Mouse (Mus musculus): ENCODE results near the gene Ptprs. TPM values are rescaled to one million over a fixed set of nuclear protein-coding genes. Genes with fewer than 3 reads are reported as not detected.

Ptprs gene
- polyA plus RNA-seq, 1 experiment = 57.5 TPM

GRCm38 (mm10) chr17:56482671-56483070 lies 6.4 kb upstream of the Ptprs start:
- Histone ChIP-seq H3K4me1 (ENCODE audit: control insufficient read depth, insufficient read depth, insufficient read length) (no peaks in the 10 kb centered on the region), H3K27ac (ENCODE audit: insufficient read depth, low read length) (no peak overlapping the region), H3K36me3 (ENCODE audit: control insufficient read depth, insufficient read depth, low read length) (no peaks in the 10 kb centered on the region), H3K27me3 (ENCODE audit: control insufficient read depth, insufficient read depth, low read length) (no peaks in the 10 kb centered on the region), H3K4me3 (ENCODE audit: extremely low read depth, insufficient read depth, insufficient read length) (no peak overlapping the region)
- TF ChIP-seq CTCF (IDR thresholded peaks at IDR 0.05; ENCODE audit: extremely low read depth, insufficient read depth, insufficient read length, insufficient replicate concordance) = no peak
- no peak for TF ChIP-seq POLR2A (IDR thresholded peaks at IDR 0.05; ENCODE audit: low read depth, low read length)
- no peak for DNase-seq (ENCODE audit: low read depth in 1 of 2, low spot score in 2 of 2)
- 92% methylated on average over 1 of the region's 1 CpGs for WGBS

DNA sequence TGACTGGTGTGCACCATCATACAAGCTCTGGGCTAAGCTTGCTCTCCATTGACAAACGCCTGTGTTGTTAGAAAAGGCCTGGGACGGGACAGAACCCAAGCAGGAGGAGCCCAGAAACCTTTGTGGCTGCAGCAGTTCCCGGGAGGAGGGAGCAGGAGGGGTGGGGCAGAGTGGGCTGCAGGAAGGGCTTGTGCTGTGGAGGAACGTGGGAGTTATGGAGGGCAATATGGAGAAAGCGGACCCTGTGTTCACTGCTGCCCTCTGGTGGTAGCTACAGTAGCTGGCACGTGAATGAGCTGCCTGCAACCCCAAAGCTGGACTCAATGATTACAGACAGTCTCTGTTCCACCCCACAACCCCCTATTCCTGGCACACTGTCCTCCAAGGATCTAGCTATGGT lies 3.1 kb upstream of the Ptprs start:
- 15% methylated on average over 6 of the region's 6 CpGs for WGBS
- peak; percentile 45 to 66 for DNase-seq (ENCODE audit: low read depth in 1 of 2, low spot score in 2 of 2)
- peaks cover 19% of the 10 kb centered on the region for H3K4me1 ChIP-seq (ENCODE audit: control insufficient read depth, insufficient read depth, insufficient read length)
- peak; percentile 87; the same call in 1 of the 2 replicates for TF ChIP-seq CTCF (IDR thresholded peaks at IDR 0.05; ENCODE audit: extremely low read depth, insufficient read depth, insufficient read length, insufficient replicate concordance)
- TF ChIP-seq POLR2A (IDR thresholded peaks at IDR 0.05; ENCODE audit: low read depth, low read length) = no peak
- H3K36me3 ChIP-seq (ENCODE audit: control insufficient read depth, insufficient read depth, low read length) = no peaks in the 10 kb centered on the region
- no peak overlapping the region for H3K27ac ChIP-seq (ENCODE audit: insufficient read depth, low read length)
- H3K4me3 ChIP-seq (ENCODE audit: extremely low read depth, insufficient read depth, insufficient read length) = no peak overlapping the region
- H3K27me3 ChIP-seq (ENCODE audit: control insufficient read depth, insufficient read depth, low read length) = peaks cover 16% of the 10 kb centered on the region

GRCm38 (mm10) chr17:56478191-56478611 lies 1.9 kb upstream of the Ptprs start:
- no peaks in the 10 kb centered on the region for H3K36me3 ChIP-seq (ENCODE audit: control insufficient read depth, insufficient read depth, low read length)
- TF ChIP-seq POLR2A (IDR thresholded peaks at IDR 0.05; ENCODE audit: low read depth, low read length) (no peak), CTCF (IDR thresholded peaks at IDR 0.05; ENCODE audit: extremely low read depth, insufficient read depth, insufficient read length, insufficient replicate concordance) (no peak)
- no peak overlapping the region for H3K27ac ChIP-seq (ENCODE audit: insufficient read depth, low read length)
- peaks cover 22% of the 10 kb centered on the region for H3K27me3 ChIP-seq (ENCODE audit: control insufficient read depth, insufficient read depth, low read length)
- WGBS = 64% methylated on average over 11 of the region's 11 CpGs
- no peak overlapping the region for H3K4me3 ChIP-seq (ENCODE audit: extremely low read depth, insufficient read depth, insufficient read length)
- DNase-seq (ENCODE audit: low read depth in 1 of 2, low spot score in 2 of 2) = no peak
- H3K4me1 ChIP-seq (ENCODE audit: control insufficient read depth, insufficient read depth, insufficient read length) = peaks cover 30% of the 10 kb centered on the region

GRCm38 (mm10) chr17:56477191-56477818 lies 1.0 kb upstream of the Ptprs start:
- H3K36me3 ChIP-seq (ENCODE audit: control insufficient read depth, insufficient read depth, low read length) = no peaks in the 10 kb centered on the region
- no peak for DNase-seq (ENCODE audit: low read depth in 1 of 2, low spot score in 2 of 2)
- no peak overlapping the region for H3K4me3 ChIP-seq (ENCODE audit: extremely low read depth, insufficient read depth, insufficient read length)
- peaks cover 31% of the 10 kb centered on the region for H3K4me1 ChIP-seq (ENCODE audit: control insufficient read depth, insufficient read depth, insufficient read length)
- 91% methylated on average over 19 of the region's 19 CpGs for WGBS
- TF ChIP-seq CTCF (IDR thresholded peaks at IDR 0.05; ENCODE audit: extremely low read depth, insufficient read depth, insufficient read length, insufficient replicate concordance) (no peak), POLR2A (IDR thresholded peaks at IDR 0.05; ENCODE audit: low read depth, low read length) (no peak)
- no peak overlapping the region for H3K27ac ChIP-seq (ENCODE audit: insufficient read depth, low read length)
- H3K27me3 ChIP-seq (ENCODE audit: control insufficient read depth, insufficient read depth, low read length) = peaks cover 23% of the 10 kb centered on the region

GRCm38 (mm10) chr17:56475584-56476401 lies 490 bp downstream of the Ptprs start:
- DNase-seq (ENCODE audit: low read depth in 1 of 2, low spot score in 2 of 2) = no peak
- H3K4me3 ChIP-seq (ENCODE audit: extremely low read depth, insufficient read depth, insufficient read length) = peak overlapping the region; percentile 60
- H3K36me3 ChIP-seq (ENCODE audit: control insufficient read depth, insufficient read depth, low read length) = no peaks in the 10 kb centered on the region
- WGBS = under 1% methylated on average over 63 of the region's 66 CpGs
- H3K27ac ChIP-seq (ENCODE audit: insufficient read depth, low read length) = no peak overlapping the region
- no peak for TF ChIP-seq POLR2A (IDR thresholded peaks at IDR 0.05; ENCODE audit: low read depth, low read length)
- peaks cover 28% of the 10 kb centered on the region for H3K27me3 ChIP-seq (ENCODE audit: control insufficient read depth, insufficient read depth, low read length)
- H3K4me1 ChIP-seq (ENCODE audit: control insufficient read depth, insufficient read depth, insufficient read length) = peaks cover 31% of the 10 kb centered on the region

DNA sequence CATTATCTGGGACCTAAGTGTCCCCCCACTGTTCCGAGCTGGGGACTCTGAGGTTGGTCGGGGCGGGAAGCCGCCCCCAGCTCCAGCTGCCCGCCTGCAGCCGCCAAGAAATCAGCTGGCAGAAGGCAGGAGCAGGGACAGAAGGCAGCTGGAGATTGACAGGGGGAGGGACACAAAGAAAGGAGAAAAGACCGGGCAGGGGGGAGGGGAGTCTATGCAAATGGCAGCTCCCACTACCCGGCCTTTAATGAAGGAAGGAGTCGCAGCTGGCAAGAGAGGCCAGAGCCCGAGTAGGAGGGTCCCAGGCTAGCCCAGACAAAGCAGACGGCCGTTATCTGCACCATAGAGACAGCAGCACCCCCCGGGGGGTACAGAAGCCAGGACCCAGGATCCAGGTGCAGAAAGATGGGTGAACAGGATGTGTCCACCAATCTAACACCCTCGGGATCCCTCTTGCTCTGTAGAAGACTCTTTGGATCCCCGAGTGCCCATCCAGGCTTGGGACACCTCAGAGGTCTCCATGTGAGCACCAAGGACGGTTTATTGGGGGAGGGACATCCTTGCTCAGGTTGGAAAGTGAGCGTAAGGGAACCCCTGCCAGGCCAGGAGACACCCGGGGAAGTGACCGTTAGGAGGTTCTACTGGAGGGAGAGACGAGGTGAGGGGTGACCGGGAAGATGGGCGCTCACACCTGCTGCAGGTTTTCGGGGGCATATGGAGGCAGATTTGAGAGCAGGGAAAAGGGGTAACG lies 1.3 kb downstream of the Ptprs start:
- 3% methylated on average over 24 of the region's 24 CpGs for WGBS
- no peaks in the 10 kb centered on the region for H3K36me3 ChIP-seq (ENCODE audit: control insufficient read depth, insufficient read depth, low read length)
- H3K27ac ChIP-seq (ENCODE audit: insufficient read depth, low read length) = no peak overlapping the region
- TF ChIP-seq POLR2A (IDR thresholded peaks at IDR 0.05; ENCODE audit: low read depth, low read length) (no peak), CTCF (IDR thresholded peaks at IDR 0.05; ENCODE audit: extremely low read depth, insufficient read depth, insufficient read length, insufficient replicate concordance) (no peak)
- DNase-seq (ENCODE audit: low read depth in 1 of 2, low spot score in 2 of 2) = no peak
- peaks cover 28% of the 10 kb centered on the region for H3K27me3 ChIP-seq (ENCODE audit: control insufficient read depth, insufficient read depth, low read length)
- H3K4me1 ChIP-seq (ENCODE audit: control insufficient read depth, insufficient read depth, insufficient read length) = peaks cover 31% of the 10 kb centered on the region
- peak overlapping the region; percentile 60; the same call in 1 of the 2 replicates for H3K4me3 ChIP-seq (ENCODE audit: extremely low read depth, insufficient read depth, insufficient read length)

All from spleen, adult 2 months (tissue).